Mouse (Mus musculus) G1E (cell line): Measurements from ENCODE around the gene 4933427I04Rik.

Experiments
- CTCF ChIP-seq: IDR thresholded peaks from 2 replicates; pipeline ENCODE4 v1.5.1; 2012; ENCODE audit warnings: low read depth, low read length, inconsistent platforms, mixed read lengths
- GATA1 ChIP-seq: IDR thresholded peaks from 2 replicates; pipeline ENCODE4 v1.6.1; 2012; ENCODE audit warnings: borderline replicate concordance, low read length, inconsistent platforms, mixed read lengths
- GATA2 ChIP-seq: IDR thresholded peaks from 2 replicates; pipeline ENCODE4 v1.6.1; 2012; ENCODE audit warnings: low read depth, low read length, inconsistent platforms, borderline replicate concordance
- POLR2AphosphoS5 ChIP-seq: IDR thresholded peaks from 2 replicates; pipeline ENCODE4 v1.6.1; 2012; ENCODE audit warnings: low read depth, low read length, inconsistent platforms; ENCODE audit not compliant: insufficient replicate concordance
- TAL1 ChIP-seq: conservative IDR thresholded peaks from 2 replicates; pipeline ENCODE4 v1.6.1; 2012; ENCODE audit warnings: low read depth, low read length, inconsistent platforms, mixed read lengths

GRCm38 (mm10) chr4:123812525-123812924 is 47.0 kb upstream of the 4933427I04Rik start:
- TF ChIP-seq CTCF (0 out of 2 replicates have a peak, but pooled peaks have one; percentile 15), GATA1 (no peak), POLR2AphosphoS5 (no peak), TAL1 (no peak), GATA2 (no peak)
